Mouse (Mus musculus) E14TG2a.4 (cell line): ENCODE data around the gene Trappc10.

Experiments
- CTCF ChIP-seq: conservative IDR thresholded peaks from 2 replicates; pipeline ENCODE4 v1.5.1; 2014; ENCODE audit warnings: low read length
- NANOG ChIP-seq: IDR thresholded peaks from 2 replicates; pipeline ENCODE4 v1.6.1; 2014; ENCODE audit warnings: borderline replicate concordance, low read length, mixed read lengths

- no peak for TF ChIP-seq CTCF
- TF ChIP-seq NANOG, result no peak
These were observed 46.5 kb upstream of the Trappc10 start for GRCm38 (mm10) chr10:78290730-78291535.
